Mouse (Mus musculus): Measurements from ENCODE around the gene Fbxl16.
"Not testable (repeated sequence)": the region's sequence is repeated elsewhere in the genome, so short reads cannot be mapped to it uniquely, and the experiment has no call there.

Gene Fbxl16

GRCm38 (mm10) chr17:25795609-25796092, 13.2 kb upstream of the Fbxl16 start, which contains the start of gene AC134908.4:
Gene AC134908.4, minus strand, starts transcription at chr17:25795659.
- DNase-seq (ENCODE audit: low spot score): no peak

GRCm38 (mm10) chr17:25796211-25796771, 12.6 kb upstream of the Fbxl16 start:
- no peak for DNase-seq (ENCODE audit: low spot score)

DNA sequence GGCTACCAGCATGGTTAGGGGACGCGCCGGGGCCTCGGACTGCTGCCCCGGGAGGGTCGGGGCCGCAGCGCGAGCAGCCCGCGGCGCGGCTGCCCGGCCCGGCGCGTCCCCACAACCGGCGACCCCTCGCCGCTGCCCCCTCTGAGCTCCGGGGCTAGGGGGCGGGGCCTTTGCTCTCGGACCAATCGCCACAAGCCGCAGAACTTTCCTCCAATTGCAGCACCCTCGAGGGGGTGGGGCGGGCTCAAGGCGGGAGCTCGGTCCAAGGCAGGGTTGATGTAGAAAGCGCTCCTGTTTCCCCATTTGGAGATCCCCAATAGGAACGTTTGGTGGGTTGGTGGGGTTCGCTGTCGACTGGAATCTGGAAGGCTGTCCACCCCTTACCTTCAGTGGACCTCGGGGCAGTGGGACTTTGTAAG, 11.9 kb upstream of the Fbxl16 start, which contains the start of gene Metrn:
Metrn (minus strand) TSS at position 186 of the 419 bp plus-strand sequence.
- DNase-seq (ENCODE audit: low spot score): peak; percentile 87

DNA sequence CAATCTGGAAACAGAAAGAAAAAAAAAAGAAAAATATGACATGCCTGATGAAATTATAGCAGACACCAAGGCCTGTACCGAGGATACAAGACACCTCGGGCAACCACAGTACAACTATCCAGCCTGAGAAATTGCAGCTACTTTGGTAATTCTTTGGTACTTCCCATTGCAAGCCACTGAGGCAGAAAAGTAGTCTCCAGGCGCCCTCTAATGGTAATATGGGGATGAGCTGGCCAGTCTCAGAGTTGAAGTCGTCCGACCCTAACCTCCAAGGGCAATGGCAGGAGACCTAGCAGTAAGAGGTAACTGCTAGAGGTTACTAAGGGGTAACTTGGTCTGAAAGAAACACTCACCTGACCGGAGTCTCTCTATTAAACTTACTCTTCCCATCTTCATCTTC, 7.9 kb upstream of the Fbxl16 start:
- DNase-seq (ENCODE audit: low spot score): no peak

DNA sequence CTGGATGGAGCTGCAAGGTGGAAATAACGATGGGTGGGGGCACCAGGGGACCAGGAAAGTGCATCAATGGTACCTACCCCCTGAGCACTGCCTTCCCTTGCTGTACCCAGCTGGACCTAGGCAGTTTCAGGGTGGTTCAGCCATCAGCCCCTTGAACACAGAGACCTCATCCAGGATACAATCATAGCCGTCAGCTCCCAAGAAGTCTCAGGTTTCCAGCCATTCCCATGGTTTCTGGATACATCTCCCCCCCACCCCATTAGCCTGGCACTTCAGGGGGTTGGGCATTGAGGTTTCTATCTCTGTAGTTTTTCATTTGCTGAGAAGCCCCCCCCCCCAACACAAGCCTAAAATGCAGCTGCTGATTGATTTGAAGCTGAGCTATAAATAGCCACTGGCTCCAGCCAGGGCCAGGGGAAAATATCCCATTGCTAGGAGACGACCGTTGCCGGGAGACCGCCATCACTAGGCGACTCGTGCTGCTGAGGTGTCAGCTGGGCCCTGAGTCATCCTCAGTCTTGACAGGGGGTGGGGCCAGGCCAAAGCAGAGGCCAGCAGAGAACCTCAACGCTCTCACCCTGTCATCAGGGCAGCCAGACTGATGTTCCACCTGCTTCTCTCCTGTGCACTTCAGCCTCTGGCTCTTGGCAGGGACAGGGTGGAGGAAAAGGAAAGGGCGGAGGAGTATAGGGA, 5.9 kb upstream of the Fbxl16 start:
- no peak for DNase-seq (ENCODE audit: low spot score)

DNA sequence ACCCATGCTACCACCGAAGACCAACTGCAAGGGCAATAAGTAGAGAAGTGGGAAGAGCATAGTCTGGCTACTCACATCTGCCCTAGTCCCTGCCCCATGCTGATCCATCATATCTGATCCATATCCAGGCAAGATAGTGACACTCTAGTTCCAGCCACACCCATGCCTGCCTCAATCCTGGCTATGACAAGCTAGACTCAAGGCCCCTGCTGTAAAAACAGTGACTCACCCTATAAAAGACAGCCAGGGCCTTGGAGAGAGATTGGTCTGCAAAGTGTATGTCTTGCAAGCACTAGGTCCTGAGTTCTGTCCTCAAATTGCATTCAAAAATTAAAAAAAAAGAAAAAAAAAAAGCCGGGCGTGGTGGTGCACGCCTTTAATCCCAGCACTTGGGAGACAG, 2.4 kb upstream of the Fbxl16 start:
- no peak for DNase-seq (ENCODE audit: low spot score)

GRCm38 (mm10) chr17:25807452-25807851, 1.4 kb upstream of the Fbxl16 start:
- not testable (repeated sequence) for DNase-seq (ENCODE audit: low spot score)

DNA sequence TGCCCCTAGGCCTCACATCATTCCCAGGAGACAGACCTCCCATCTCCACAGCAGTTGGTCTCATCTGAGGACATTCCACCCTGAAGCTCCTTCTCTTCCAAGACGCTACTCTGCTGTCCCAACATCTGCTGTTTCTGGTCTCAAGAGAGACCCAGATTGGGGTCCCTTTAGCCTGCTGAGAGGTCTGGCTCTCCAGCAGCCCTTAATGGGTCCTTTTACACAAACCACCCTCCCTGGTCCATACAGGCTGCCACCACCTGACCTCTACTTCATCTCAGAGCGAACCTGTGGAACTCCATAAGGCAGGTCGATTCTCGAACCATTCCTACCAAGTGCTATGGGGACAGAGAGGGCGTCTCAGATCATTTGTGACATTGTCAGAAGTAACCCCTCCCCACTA, 857 bp upstream of the Fbxl16 start:
- DNase-seq (ENCODE audit: low spot score): no peak

- DNase-seq (ENCODE audit: low spot score): no peak
Measured at GRCm38 (mm10) chr17:25809606-25810340, 888 bp downstream of the Fbxl16 start.

GRCm38 (mm10) chr17:25810890-25811289, 2.0 kb downstream of the Fbxl16 start:
- DNase-seq (ENCODE audit: low spot score): no peak

- peak; percentile 88 for DNase-seq (ENCODE audit: low spot score)
Measured at GRCm38 (mm10) chr17:25813471-25813870, 4.6 kb downstream of the Fbxl16 start.

- no peak for DNase-seq (ENCODE audit: low spot score)
Measured at GRCm38 (mm10) chr17:25817662-25818061, 8.8 kb downstream of the Fbxl16 start.

- DNase-seq (ENCODE audit: low spot score): no peak
Measured at GRCm38 (mm10) chr17:25818851-25819780, 10.2 kb downstream of the Fbxl16 start.

DNA sequence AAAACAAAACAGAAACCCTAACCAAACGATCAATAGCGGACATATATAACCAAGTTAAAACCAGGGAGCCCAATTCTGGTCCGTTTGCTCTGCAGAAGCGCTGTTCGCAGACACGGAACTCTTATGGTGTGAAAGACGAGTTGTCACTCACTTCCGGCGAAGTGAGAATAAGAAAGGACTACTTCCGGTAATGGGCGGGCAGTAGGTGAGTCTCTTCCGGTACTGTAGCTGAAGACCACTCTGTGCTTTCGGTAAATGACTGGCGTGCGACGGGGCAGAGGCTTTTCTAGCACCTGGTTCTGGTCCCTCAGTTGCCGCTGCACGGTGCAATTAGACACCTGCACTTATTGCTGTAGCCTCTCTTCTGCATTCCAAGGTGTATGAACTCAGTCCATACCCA, 14.6 kb downstream of the Fbxl16 start, which contains the start of gene Wdr24:
Wdr24 (plus strand) TSS at position 176 of the 400 bp plus-strand sequence.
- DNase-seq (ENCODE audit: low spot score): peak; percentile 65

DNA sequence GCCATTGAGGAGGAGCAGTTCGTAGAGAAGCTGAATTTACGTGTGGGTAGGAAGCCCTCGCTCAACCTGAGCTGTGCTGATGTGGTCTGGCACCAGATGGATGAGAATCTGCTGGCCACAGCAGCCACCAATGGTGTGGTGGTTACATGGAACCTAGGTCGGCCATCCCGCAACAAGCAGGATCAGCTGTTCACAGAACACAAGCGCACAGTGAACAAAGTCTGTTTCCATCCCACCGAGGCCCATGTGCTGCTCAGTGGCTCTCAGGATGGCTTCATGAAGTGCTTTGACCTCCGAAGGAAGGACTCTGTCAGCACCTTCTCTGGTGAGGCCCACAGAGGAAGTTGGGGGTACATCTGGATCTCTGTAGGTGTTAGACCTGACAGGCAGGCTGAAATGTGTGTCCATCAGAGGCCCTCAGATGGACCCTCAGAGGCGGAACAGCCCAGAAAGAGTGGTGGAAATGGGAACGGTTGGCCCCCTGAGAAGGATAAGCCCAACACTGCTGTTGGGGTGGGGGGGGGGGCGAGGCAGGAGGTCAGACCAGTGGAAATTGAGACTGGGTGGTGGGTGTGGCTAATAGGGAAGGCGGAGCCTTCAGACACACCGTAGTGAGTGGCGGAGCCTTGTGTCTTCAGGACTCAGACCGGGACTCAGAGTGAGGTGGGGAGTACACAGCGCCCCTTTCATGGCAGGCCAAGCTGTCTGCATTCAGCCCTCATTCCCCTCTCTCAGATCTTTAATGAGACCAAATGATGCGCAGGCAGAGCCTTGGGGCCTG, 15.7 kb downstream of the Fbxl16 start:
- no peak for DNase-seq (ENCODE audit: low spot score)

- no peak for DNase-seq (ENCODE audit: low spot score)
Measured at GRCm38 (mm10) chr17:25825311-25825710, 16.4 kb downstream of the Fbxl16 start.

DNA sequence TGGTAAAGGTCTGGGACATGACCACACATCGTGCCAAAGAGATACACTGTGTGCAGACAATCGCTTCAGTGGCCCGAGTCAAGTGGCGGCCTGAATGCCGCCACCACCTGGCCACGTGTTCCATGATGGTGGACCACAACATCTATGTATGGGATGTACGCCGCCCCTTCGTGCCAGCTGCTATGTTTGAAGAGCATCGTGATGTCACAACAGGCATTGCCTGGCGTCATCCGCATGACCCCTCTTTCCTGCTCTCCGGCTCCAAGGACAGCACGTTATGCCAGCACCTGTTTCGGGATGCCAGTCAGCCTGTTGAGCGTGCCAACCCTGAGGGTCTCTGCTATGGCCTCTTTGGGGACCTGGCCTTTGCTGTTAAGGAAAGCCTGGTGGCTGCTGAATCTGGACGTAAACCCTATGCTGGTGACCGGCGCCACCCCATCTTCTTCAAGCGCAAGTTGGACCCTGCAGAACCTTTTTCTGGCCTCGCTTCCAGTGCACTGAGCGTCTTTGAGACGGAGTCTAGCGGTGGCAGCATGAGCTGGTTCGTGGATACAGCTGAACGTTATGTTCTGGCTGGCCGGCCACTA, 17.2 kb downstream of the Fbxl16 start:
- DNase-seq (ENCODE audit: low spot score): no peak

- DNase-seq (ENCODE audit: low spot score): no peak
Measured at GRCm38 (mm10) chr17:25827011-25827410, 18.1 kb downstream of the Fbxl16 start.

DNA sequence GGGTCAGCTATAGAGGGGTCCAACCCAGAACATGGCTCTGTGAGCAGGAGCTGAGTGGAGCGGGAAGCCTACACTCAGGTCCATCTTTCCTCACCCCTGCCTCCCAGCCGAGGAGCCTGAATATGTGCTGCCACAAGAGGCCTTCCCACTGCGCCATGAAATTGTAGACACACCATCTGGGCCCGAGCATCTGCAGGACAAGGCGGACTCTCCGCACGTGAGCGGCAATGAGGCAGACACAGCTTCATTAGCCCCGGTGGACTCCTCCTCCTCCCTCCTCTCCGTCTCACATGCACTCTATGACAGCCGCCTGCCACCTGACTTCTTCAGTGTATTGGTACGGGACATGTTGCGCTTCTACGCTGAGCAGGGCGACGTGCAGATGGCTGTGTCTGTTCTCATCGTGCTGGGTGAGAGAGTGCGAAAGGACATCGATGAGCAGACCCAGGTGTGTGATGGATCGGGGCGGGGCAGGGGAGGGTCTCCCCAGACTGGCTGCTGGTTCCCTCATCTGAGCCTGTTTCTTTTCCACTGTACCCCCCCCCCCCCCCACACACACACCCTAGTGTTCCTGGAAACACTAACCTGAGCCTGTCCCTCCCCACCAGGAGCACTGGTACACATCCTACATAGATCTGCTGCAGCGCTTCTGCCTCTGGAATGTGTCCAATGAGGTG, 18.8 kb downstream of the Fbxl16 start:
- no peak for DNase-seq (ENCODE audit: low spot score)

DNA sequence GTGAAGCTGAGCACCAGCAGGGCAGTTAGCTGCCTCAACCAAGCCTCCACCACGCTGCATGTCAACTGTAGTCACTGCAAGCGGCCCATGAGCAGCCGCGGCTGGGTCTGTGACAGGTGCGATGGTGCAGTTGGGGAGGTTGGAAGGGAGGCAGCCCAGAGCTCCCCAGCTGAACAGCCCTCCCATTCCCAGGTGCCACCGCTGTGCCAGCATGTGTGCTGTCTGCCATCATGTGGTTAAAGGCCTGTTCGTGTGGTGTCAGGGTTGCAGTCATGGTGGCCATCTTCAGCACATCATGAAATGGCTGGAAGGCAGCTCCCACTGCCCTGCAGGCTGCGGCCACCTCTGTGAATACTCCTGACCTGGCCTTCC, 19.3 kb downstream of the Fbxl16 start:
- DNase-seq (ENCODE audit: low spot score): no peak

Measured in urinary bladder, postnatal 25 days (tissue).